Mouse (Mus musculus): ENCODE measurements around the gene Gm17174.
"Not testable (repeated sequence)": the region's sequence is repeated elsewhere in the genome, so short reads cannot be mapped to it uniquely, and the experiment has no call there.

Gm17174 gene

GRCm38 (mm10) chr14:51592039-51592438, at the start of gene Gm17174:
Gm17174 (minus strand) TSS chr14:51592139.
- DNase-seq (ENCODE audit: low spot score in 2 of 2) = not testable (repeated sequence)

DNA sequence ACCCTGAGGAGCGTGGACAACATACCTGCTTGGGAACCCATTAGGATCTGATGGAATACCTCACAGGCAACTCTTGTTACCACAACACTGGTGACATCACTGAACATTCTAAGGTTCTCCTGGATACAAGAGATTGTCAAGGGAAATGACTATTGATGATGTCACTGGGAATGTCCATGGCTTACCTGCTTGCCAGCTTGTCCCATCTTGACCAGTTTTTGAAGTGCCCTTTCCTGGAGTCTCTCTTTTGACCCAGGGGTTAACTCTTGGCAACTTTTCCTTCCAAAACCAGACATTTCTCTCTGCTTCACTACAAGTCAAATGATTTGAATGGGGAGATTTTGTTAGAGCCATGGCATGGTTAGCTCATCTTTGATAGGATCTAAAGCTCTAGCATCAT, 43.6 kb upstream of the Gm17174 start, which contains the start of gene Gm4181:
TSS of gene Gm4181 (minus strand) at position 101 of the 400 bp plus-strand sequence.
- not testable (repeated sequence) for DNase-seq (ENCODE audit: low spot score in 2 of 2)

DNA sequence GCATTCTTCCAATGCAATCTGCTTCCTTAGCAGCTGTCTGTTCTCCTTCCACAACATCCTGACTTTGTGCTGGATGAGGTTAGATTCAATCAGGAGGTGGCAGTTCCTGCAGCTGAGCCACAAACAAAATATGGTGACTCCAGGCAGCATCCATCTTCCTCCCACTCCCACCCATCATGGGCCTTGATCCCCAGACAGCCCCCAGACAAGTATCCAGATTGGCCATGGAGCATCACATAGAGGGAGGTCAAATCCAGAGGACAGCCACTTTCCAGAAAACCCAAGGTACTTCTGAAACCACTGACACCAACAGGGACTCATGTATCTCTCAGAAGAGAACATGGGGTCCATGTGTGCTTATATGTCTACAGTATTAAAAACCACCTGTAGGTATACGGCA, 40.5 kb upstream of the Gm17174 start:
- DNase-seq (ENCODE audit: low spot score in 2 of 2) = peak; percentile 3 to 16

- no peak for DNase-seq (ENCODE audit: low spot score in 2 of 2)
These were observed 19.3 kb upstream of the Gm17174 start, which contains the start of gene Gm17078 for GRCm38 (mm10) chr14:51611210-51611609. Gm17078 (minus strand) TSS chr14:51611310.

DNA sequence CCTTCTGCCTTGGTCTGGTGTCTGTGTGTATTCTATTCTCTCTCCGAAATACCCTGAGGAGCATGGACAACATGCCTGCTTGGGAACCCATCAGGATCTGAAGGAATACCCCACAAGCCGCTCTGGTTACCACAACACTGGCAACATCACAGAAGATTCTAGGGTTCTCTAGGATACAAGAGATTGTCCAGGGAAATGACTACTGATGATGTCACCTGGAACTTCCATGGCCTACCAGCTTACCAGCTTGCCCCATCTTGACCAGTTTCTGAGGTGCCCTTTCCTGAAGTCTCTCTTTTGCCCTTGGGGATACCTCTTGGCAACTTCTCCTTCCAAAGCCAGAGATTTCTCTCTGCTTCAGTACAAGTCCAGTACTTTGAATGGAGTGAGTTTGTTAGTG, 18.0 kb downstream of the Gm17174 start, which contains the start of gene Gm17175:
TSS of gene Gm17175 (minus strand) at position 101 of the 400 bp plus-strand sequence.
- DNase-seq (ENCODE audit: low spot score in 2 of 2) = not testable (repeated sequence)

DNA sequence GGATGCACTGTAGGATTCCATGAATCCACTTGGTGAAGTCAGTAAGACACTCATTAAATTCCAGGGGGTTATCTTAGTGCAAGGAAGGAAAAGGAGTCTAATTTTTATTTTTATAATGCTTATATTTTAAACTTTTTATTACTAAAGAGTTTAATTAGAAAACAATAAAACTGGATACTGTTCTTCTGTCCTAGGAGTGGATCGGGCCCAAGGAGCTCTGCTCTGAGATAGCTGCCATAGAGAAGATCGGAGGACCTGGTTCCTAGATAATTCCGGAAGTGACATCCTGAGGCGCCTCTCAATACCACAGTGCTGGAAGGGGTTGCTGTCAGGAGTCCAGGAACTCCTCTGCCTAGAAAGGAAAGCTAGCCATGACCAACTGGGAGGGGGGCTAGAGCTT, 39.4 kb downstream of the Gm17174 start, which contains the start of gene Gm5622:
TSS of gene Gm5622 (plus strand) at position 301 of the 400 bp plus-strand sequence.
- DNase-seq (ENCODE audit: low spot score in 2 of 2) = no peak

Measured in thymus, postnatal 10 days (tissue).